ENCODE assay signal across 23 mouse cellular contexts in genomic region chr13:110569180-110569512, GRCm38 (mm10).
DNase-seq lines count a peak whose midpoint lies in the region; ATAC-seq and TF ChIP-seq lines count a peak whose summit lies in the region.
"Had no signal": no experiment of that assay in that cellular context is flagged by ENCODE, and none has a peak within 500 bp of the region (broad histone marks: within the 10 kb centered on the region; RNA-seq: fewer than 3 reads in every experiment).

No protein-coding gene starts in this region.

- no peak overlapping the region for H3K9ac ChIP-seq in kidney, embryonic 16.5 days (replicated peaks; ENCODE audit: low read length)
- H3K9ac ChIP-seq: forebrain, postnatal 0 days; hindbrain, embryonic 14.5 days; intestine, embryonic 15.5 days; kidney, embryonic 15.5 days; limb, embryonic 15.5 days; neural tube, embryonic 15.5 days; stomach, embryonic 15.5 days had no signal

- 93% methylated on average over 2 of the region's 2 CpGs for WGBS in kidney, embryonic 16.5 days

- TF ChIP-seq POLR2A in bone marrow macrophage, adult 2 months (IDR thresholded peaks at IDR 0.05; ENCODE audit: borderline replicate concordance, low read depth, low read length): no peak

- no peaks in the 10 kb centered on the region for H3K9me3 ChIP-seq in kidney, embryonic 16.5 days (ENCODE audit: low read length)
- H3K9me3 ChIP-seq: intestine, embryonic 15.5 days; kidney, embryonic 15.5 days; limb, embryonic 15.5 days; megakaryocyte, embryonic 14.5 days; neural tube, embryonic 15.5 days; stomach, embryonic 15.5 days had no signal

- no peak overlapping the region for H3K4me2 ChIP-seq in kidney, embryonic 16.5 days (replicated peaks; ENCODE audit: low read depth, low read length)
- H3K4me2 ChIP-seq: hindbrain, embryonic 14.5 days; intestine, embryonic 15.5 days; kidney, embryonic 15.5 days; limb, embryonic 15.5 days; neural tube, embryonic 15.5 days; stomach, embryonic 15.5 days had no signal

- DNase-seq in layer of hippocampus, adult 2 months (ENCODE audit: low spot score in 2 of 2): peak in 1 of 2 experiments; percentile 25
- DNase-seq in layer of hippocampus, postnatal 25 days (ENCODE audit: extremely low spot score in 1 of 2, low spot score in 1 of 2): no peak
- peak; percentile 7 for DNase-seq in 3T3-L1 (ENCODE audit: low read depth, low spot score)
- DNase-seq in monocyte, adult 2 months (ENCODE audit: low read depth in 1 of 2, low spot score in 2 of 2): peak; percentile 27 to 36
- DNase-seq in ovary, postnatal 10 days (ENCODE audit: low spot score): no peak
- DNase-seq: cerebellum, adult 11 months; cerebellum, postnatal 14 days; embryo, embryonic 11 days; forebrain, postnatal 0 days; heart, postnatal 36 days; lung, adult 2 months; midbrain, embryonic 14.5 days; right cerebral cortex, postnatal 25 days; thymus, postnatal 14 days had no signal

- no peak for ATAC-seq in kidney, embryonic 16.5 days (ENCODE audit: low FRiP score, low TSS enrichment)
- ATAC-seq: forebrain, postnatal 0 days; intestine, embryonic 15.5 days had no signal

- no peak overlapping the region for H3K4me3 ChIP-seq in layer of hippocampus, adult 2 months
- H3K4me3 ChIP-seq in bone marrow macrophage, adult 2 months (ENCODE audit: insufficient read depth, low read length): no peak overlapping the region
- H3K4me3 ChIP-seq in kidney, embryonic 16.5 days (ENCODE audit: low read length): no peak overlapping the region
- H3K4me3 ChIP-seq: intestine, embryonic 15.5 days; kidney, embryonic 15.5 days; limb, embryonic 15.5 days; megakaryocyte, embryonic 14.5 days; neural tube, embryonic 15.5 days; stomach, embryonic 15.5 days had no signal

- H3K4me1 ChIP-seq in bone marrow macrophage, adult 2 months (ENCODE audit: control insufficient read depth, insufficient read depth, low read length): peaks cover 17% of the 10 kb centered on the region
- H3K4me1 ChIP-seq in kidney, embryonic 16.5 days (ENCODE audit: insufficient read depth, low read length): no peaks in the 10 kb centered on the region
- H3K4me1 ChIP-seq: limb, embryonic 15.5 days had no signal

- H3K36me3 ChIP-seq in kidney, embryonic 16.5 days (ENCODE audit: insufficient read depth, low read length): no peaks in the 10 kb centered on the region
- H3K36me3 ChIP-seq: intestine, embryonic 15.5 days; kidney, embryonic 15.5 days; limb, embryonic 15.5 days; neural tube, embryonic 15.5 days; stomach, embryonic 15.5 days had no signal

- no peak for TF ChIP-seq CTCF in layer of hippocampus, adult 2 months (conservative IDR thresholded peaks at IDR 0.05)
- no peak for TF ChIP-seq CTCF in bone marrow macrophage, adult 2 months (IDR thresholded peaks at IDR 0.05; ENCODE audit: low read depth, low read length)

- peak overlapping the region; percentile 59 for H3K27ac ChIP-seq in layer of hippocampus, adult 2 months
- peak overlapping the region; percentile 87 for H3K27ac ChIP-seq in bone marrow macrophage, adult 2 months (ENCODE audit: insufficient read depth, low read depth, low read length)
- no peak overlapping the region for H3K27ac ChIP-seq in kidney, embryonic 16.5 days (ENCODE audit: low read length)
- H3K27ac ChIP-seq: hindbrain, embryonic 14.5 days; intestine, embryonic 15.5 days; kidney, embryonic 15.5 days; limb, embryonic 15.5 days; neural tube, embryonic 15.5 days; stomach, embryonic 15.5 days had no signal

- no peaks in the 10 kb centered on the region for H3K27me3 ChIP-seq in kidney, embryonic 16.5 days (ENCODE audit: insufficient read depth, low read length)
- H3K27me3 ChIP-seq: intestine, embryonic 15.5 days; kidney, embryonic 15.5 days; limb, embryonic 15.5 days; neural tube, embryonic 15.5 days; stomach, embryonic 15.5 days had no signal

Comparison
In these comparisons a context has a peak if more than half of its experiments do, and no peak if none do; other contexts are left out.
1. DNase-seq: peak in 3T3-L1 (single experiment) and monocyte, adult 2 months (2 of 2); none in layer of hippocampus, postnatal 25 days (0 of 2) and ovary, postnatal 10 days (single experiment).